Mouse (Mus musculus) erythroblast, embryonic 14.5 days (primary cell): Measurements from ENCODE around the gene Dph2. TPM values are rescaled to one million over a fixed set of nuclear protein-coding genes. Genes with fewer than 3 reads are reported as not detected.
A peak's percentile ranks its signal among the peaks of the same experiment; 100 is the strongest.

Experiments
- H3K27me3 ChIP-seq: 2 replicates; pipeline ENCODE4 v1.6.1; 2012; ENCODE audit warnings: inconsistent platforms; ENCODE audit not compliant: control insufficient read depth
- H3K36me3 ChIP-seq: 2 replicates; pipeline ENCODE4 v1.6.1; 2012; ENCODE audit warnings: mild to moderate bottlenecking, inconsistent platforms; ENCODE audit not compliant: control insufficient read depth
- H3K4me1 ChIP-seq: 2 replicates; pipeline ENCODE4 v1.6.1; 2012; ENCODE audit warnings: inconsistent platforms; ENCODE audit not compliant: control insufficient read depth
- H3K4me3 ChIP-seq: replicated peaks from 2 replicates; pipeline ENCODE3; 2012; ENCODE audit warnings: moderate library complexity, mild to moderate bottlenecking, inconsistent platforms
- H3K9me3 ChIP-seq: 2 replicates; pipeline ENCODE4 v1.6.1; 2012; ENCODE audit warnings: low read length, inconsistent platforms, mixed read lengths; ENCODE audit not compliant: control insufficient read depth
- GATA1 ChIP-seq: IDR thresholded peaks from 2 replicates; pipeline ENCODE4 v1.6.1; 2012; ENCODE audit warnings: low read length, inconsistent platforms, mixed read lengths
- TAL1 ChIP-seq: IDR thresholded peaks from 3 replicates; pipeline ENCODE4 v1.6.1; 2012; ENCODE audit warnings: low read length, inconsistent platforms, mixed read lengths
- polyA plus RNA-seq: library from polyadenylated mRNA; stranded (reverse); fragments of >175 nt; gene quantifications from 2 replicates; pipeline ENCODE4 v1.2.3, GENCODE M21; 2012

Dph2 gene
- polyA plus RNA-seq, result 0.31 and 0.65 TPM in 2 replicates

- Histone ChIP-seq H3K4me1 (peaks cover 43% of the 10 kb centered on the region), H3K9me3 (no peaks in the 10 kb centered on the region), H3K27me3 (no peaks in the 10 kb centered on the region), H3K4me3 (peak within 1 kb of the TSS; percentile 65), H3K36me3 (peaks cover 57% of the 10 kb centered on the region)
- TF ChIP-seq GATA1 (no peak), TAL1 (no peak)
These were observed at the start of gene Dph2 for GRCm38 (mm10) chr4:117891738-117892161. Gene Dph2 (minus strand): TSS chr4:117892032.

GRCm38 (mm10) chr4:117936964-117937363, 45.1 kb upstream of the Dph2 start:
- H3K4me3 ChIP-seq, result no peak overlapping the region
- H3K4me1 ChIP-seq, result peaks cover 4% of the 10 kb centered on the region
- H3K27me3 ChIP-seq, result peaks cover 5% of the 10 kb centered on the region; the same call in 1 of the 2 replicates
- H3K36me3 ChIP-seq, result peaks cover 3% of the 10 kb centered on the region; the same call in 1 of the 2 replicates
- H3K9me3 ChIP-seq, result no peaks in the 10 kb centered on the region
- no peak for TF ChIP-seq TAL1
- TF ChIP-seq GATA1, result no peak

- Histone ChIP-seq H3K4me3 (no peak overlapping the region), H3K4me1 (peaks cover 19% of the 10 kb centered on the region), H3K36me3 (no peaks in the 10 kb centered on the region; the same call in none of the 2 replicates), H3K9me3 (peaks cover 12% of the 10 kb centered on the region), H3K27me3 (peaks cover 28% of the 10 kb centered on the region)
- TF ChIP-seq TAL1, result no peak
- no peak for TF ChIP-seq GATA1
These were observed 42.2 kb upstream of the Dph2 start for GRCm38 (mm10) chr4:117934081-117934480.

- Histone ChIP-seq H3K4me1 (peaks cover 28% of the 10 kb centered on the region), H3K4me3 (no peak overlapping the region), H3K27me3 (peaks cover 36% of the 10 kb centered on the region), H3K9me3 (peaks cover 12% of the 10 kb centered on the region), H3K36me3 (no peaks in the 10 kb centered on the region; the same call in none of the 2 replicates)
- TF ChIP-seq GATA1 (no peak), TAL1 (no peak)
These were observed 41.4 kb upstream of the Dph2 start for GRCm38 (mm10) chr4:117933248-117933647.

GRCm38 (mm10) chr4:117929391-117929881, 37.6 kb upstream of the Dph2 start, which contains the start of gene Artn:
Gene Artn (minus strand): TSS chr4:117929763.
- Histone ChIP-seq H3K4me1 (peaks cover 58% of the 10 kb centered on the region), H3K9me3 (peaks cover 29% of the 10 kb centered on the region), H3K27me3 (peaks cover 73% of the 10 kb centered on the region), H3K36me3 (peaks cover 31% of the 10 kb centered on the region), H3K4me3 (peak within 1 kb of the TSS; percentile 75)
- TF ChIP-seq TAL1 (no peak), GATA1 (no peak)

- peak; percentile 90 for TF ChIP-seq GATA1
- peak; percentile 91 for TF ChIP-seq TAL1
- peaks cover 64% of the 10 kb centered on the region for H3K4me1 ChIP-seq
- peaks cover 78% of the 10 kb centered on the region for H3K27me3 ChIP-seq
These were observed 36.9 kb upstream of the Dph2 start for GRCm38 (mm10) chr4:117928699-117929241.

GRCm38 (mm10) chr4:117928234-117928633, 36.4 kb upstream of the Dph2 start:
- Histone ChIP-seq H3K36me3 (peaks cover 31% of the 10 kb centered on the region), H3K27me3 (peaks cover 84% of the 10 kb centered on the region), H3K4me1 (peaks cover 66% of the 10 kb centered on the region), H3K9me3 (peaks cover 29% of the 10 kb centered on the region), H3K4me3 (peak overlapping the region; percentile 75)
- TF ChIP-seq TAL1 (no peak), GATA1 (no peak)

More at GRCm38 (mm10) chr4:117928699-117929241, 36.9 kb upstream of the Dph2 start:
- peaks cover 31% of the 10 kb centered on the region for H3K36me3 ChIP-seq
- peak overlapping the region; percentile 75 for H3K4me3 ChIP-seq
- H3K9me3 ChIP-seq, result peaks cover 29% of the 10 kb centered on the region

GRCm38 (mm10) chr4:117926545-117927482, 35.0 kb upstream of the Dph2 start:
- H3K4me3 ChIP-seq, result peak overlapping the region; percentile 75
- TF ChIP-seq GATA1 (no peak), TAL1 (no peak)

GRCm38 (mm10) chr4:117924916-117925315, 33.1 kb upstream of the Dph2 start:
- H3K9me3 ChIP-seq, result peaks cover 22% of the 10 kb centered on the region
- no peak for TF ChIP-seq TAL1
- TF ChIP-seq GATA1, result no peak

More at GRCm38 (mm10) chr4:117926545-117927482, 35.0 kb upstream of the Dph2 start:
- Histone ChIP-seq H3K36me3 (peaks cover 31% of the 10 kb centered on the region), H3K27me3 (peaks cover 95% of the 10 kb centered on the region), H3K4me1 (peaks cover 64% of the 10 kb centered on the region), H3K9me3 (peaks cover 29% of the 10 kb centered on the region)

More at GRCm38 (mm10) chr4:117924916-117925315, 33.1 kb upstream of the Dph2 start:
- Histone ChIP-seq H3K36me3 (peaks cover 31% of the 10 kb centered on the region), H3K4me3 (no peak overlapping the region), H3K4me1 (peaks cover 61% of the 10 kb centered on the region), H3K27me3 (peaks cover 85% of the 10 kb centered on the region)
